Comparison of ENCODE assay signal across 16 mouse cellular contexts in genomic region chr15:79796256-79796655, GRCm38 (mm10). TPM values are rescaled to one million over a fixed set of nuclear protein-coding genes. Genes with fewer than 3 reads are reported as not detected.
DNase-seq lines count a peak whose midpoint lies in the region; ATAC-seq lines count a peak whose summit lies in the region.
"Had no signal": no experiment of that assay in that cellular context is flagged by ENCODE, and none has a peak within 500 bp of the region (broad histone marks: within the 10 kb centered on the region; RNA-seq: fewer than 3 reads in every experiment).

No protein-coding gene starts in this region.

- intact Hi-C loops in left cerebral cortex, postnatal 14 days (cut with DNase I): no loop called here

- ATAC-seq in erythroid progenitor cell, adult 5-6 weeks (replicated peaks; ENCODE audit: low FRiP score, poor library complexity, severe bottlenecking): no peak
- ATAC-seq: CD4-positive, CD25-positive, alpha-beta regulatory T cell, adult 4 months had no signal

- DNase-seq in layer of hippocampus, adult 11-12 months (ENCODE audit: low spot score): peak; percentile 78
- no peak for DNase-seq in layer of hippocampus, adult 9-10 months (ENCODE audit: low spot score)
- DNase-seq in layer of hippocampus, adult 9-11 months: peak; percentile 86
- peak; percentile 79 to 84 for DNase-seq in left cerebral cortex, postnatal 14 days (ENCODE audit: low spot score in 2 of 2)
- peak; percentile 55 to 70 for DNase-seq in right cerebral cortex, postnatal 36 days (ENCODE audit: low spot score in 2 of 2)
- no peak for DNase-seq in kidney, postnatal 14 days
- DNase-seq: gastrocnemius, postnatal 36 days; heart, postnatal 36 days; kidney, adult 2 months; lung, adult 18-20 months; lung, postnatal 4 days; midbrain, embryonic 14.5 days; thymus, adult 18-20 months had no signal

RNA-seq across cellular contexts. Expression of gene Nptxr, which starts 8.3 kb away (rescaled TPM):
- total RNA-seq in left cerebral cortex, postnatal 14 days (2021): 100 to 1,000 TPM; 693 to 768 TPM
- total RNA-seq in erythroid progenitor cell, adult 5-6 weeks (2015; ENCODE audit: low replicate concordance): not detected in 2 replicates
- total RNA-seq in erythroid progenitor cell, adult 5-6 weeks (2017; ENCODE audit: low replicate concordance): 0.53 TPM in 1 of 2 replicates, not detected in the other

RNA-seq across cellular contexts. Expression of gene Dnal4, which starts 18.6 kb away (rescaled TPM):
- 10 to 100 TPM; 37.5 to 39.7 TPM for total RNA-seq in left cerebral cortex, postnatal 14 days (2021)
- 1.8 TPM in 1 of 2 replicates, not detected in the other for total RNA-seq in erythroid progenitor cell, adult 5-6 weeks (2015; ENCODE audit: low replicate concordance)
- 0.30 and 1.7 TPM in 2 replicates for total RNA-seq in erythroid progenitor cell, adult 5-6 weeks (2017; ENCODE audit: low replicate concordance)

RNA-seq across cellular contexts. Expression of gene Npcd, which starts 37.8 kb away (rescaled TPM):
- total RNA-seq in left cerebral cortex, postnatal 14 days (2021): 10 to 100 TPM in 1 of 2 experiments, 1 to 10 TPM in 1; 7.3 to 53.6 TPM
- not detected in 2 replicates for total RNA-seq in erythroid progenitor cell, adult 5-6 weeks (2015; ENCODE audit: low replicate concordance)
- not detected in 2 replicates for total RNA-seq in erythroid progenitor cell, adult 5-6 weeks (2017; ENCODE audit: low replicate concordance)
- total RNA-seq: MEL had no signal

RNA-seq across cellular contexts. Expression of gene Cbx6, which starts 38.2 kb away (rescaled TPM):
- total RNA-seq in left cerebral cortex, postnatal 14 days (2021): 100 to 1,000 TPM; 429 to 483 TPM
- 13.8 and 20.2 TPM in 2 replicates for total RNA-seq in erythroid progenitor cell, adult 5-6 weeks (2015; ENCODE audit: low replicate concordance)
- 21.8 and 38.9 TPM in 2 replicates for total RNA-seq in erythroid progenitor cell, adult 5-6 weeks (2017; ENCODE audit: low replicate concordance)

RNA-seq across cellular contexts. Expression of gene Sun2, which starts 53.9 kb away (rescaled TPM):
- 10 to 100 TPM; 24.8 to 25.3 TPM for total RNA-seq in left cerebral cortex, postnatal 14 days (2021)
- total RNA-seq in erythroid progenitor cell, adult 5-6 weeks (2015; ENCODE audit: low replicate concordance): 29.6 and 34.0 TPM in 2 replicates
- total RNA-seq in erythroid progenitor cell, adult 5-6 weeks (2017; ENCODE audit: low replicate concordance): 56.9 and 67.4 TPM in 2 replicates

Comparison
In these comparisons a context has a peak if more than half of its experiments do, and no peak if none do; other contexts are left out.
1. DNase-seq: peak in layer of hippocampus, adult 11-12 months (single experiment), layer of hippocampus, adult 9-11 months (single experiment), left cerebral cortex, postnatal 14 days (2 of 2) and right cerebral cortex, postnatal 36 days (2 of 2); none in layer of hippocampus, adult 9-10 months (single experiment) and kidney, postnatal 14 days (single experiment).
2. RNA of gene Nptxr, which starts 8.3 kb away (total RNA-seq): 693 to 768 TPM in left cerebral cortex, postnatal 14 days; 0.53 TPM in erythroid progenitor cell, adult 5-6 weeks; every median in the first group is over 100 times any median in the second.
3. RNA of gene Dnal4, which starts 18.6 kb away (total RNA-seq): 37.5 to 39.7 TPM in left cerebral cortex, postnatal 14 days; 0.30 to 1.8 TPM in erythroid progenitor cell, adult 5-6 weeks; every median in the first group is over 10 times any median in the second.
4. RNA of gene Npcd, which starts 37.8 kb away (total RNA-seq): 7.3 to 53.6 TPM in left cerebral cortex, postnatal 14 days; not detected in erythroid progenitor cell, adult 5-6 weeks; every median in the first group is over 4 times any median in the second.